Mouse (Mus musculus) forebrain, embryonic 11.5 days (tissue): Measurements from ENCODE around the gene Prnd. TPM values are rescaled to one million over a fixed set of nuclear protein-coding genes. Genes with fewer than 3 reads are reported as not detected.
A peak's percentile ranks its signal among the peaks of the same experiment; 100 is the strongest.

ENCODE experiments used
- ATAC-seq: fragments of 200-750 bp; cut with Nextera tagmentation; replicated peaks from 2 replicates; pipeline ENCODE4 v1.8.0; 2017; ENCODE audit warnings: moderate TSS enrichment; ENCODE audit not compliant: low FRiP score
- DNase-seq: peaks from one replicate; pipeline ENCODE4 v3.0.0-alpha.2; 2017; ENCODE audit warnings: low spot score
- H3K27ac ChIP-seq: fragments of 300-500 bp; sonication (generic); 2 replicates; pipeline ENCODE4 v1.5.1; 2014; ENCODE audit warnings: low read depth, low read length
- H3K27me3 ChIP-seq: fragments of 300-500 bp; sonication (generic); 2 replicates; pipeline ENCODE4 v1.6.1; 2014; ENCODE audit warnings: mild to moderate bottlenecking, low read length, mixed read lengths; ENCODE audit not compliant: control insufficient read depth, insufficient read depth
- H3K36me3 ChIP-seq: fragments of 300-500 bp; sonication (generic); 2 replicates; pipeline ENCODE4 v1.6.1; 2014; ENCODE audit warnings: mild to moderate bottlenecking, low read length, moderate library complexity, mixed read lengths; ENCODE audit not compliant: control insufficient read depth, insufficient read depth
- H3K4me1 ChIP-seq: fragments of 300-500 bp; sonication (generic); replicated peaks from 2 replicates; pipeline ENCODE4 v1.6.1; 2014; ENCODE audit warnings: low read length, mixed read lengths; ENCODE audit not compliant: control insufficient read depth, insufficient read depth
- H3K4me2 ChIP-seq: fragments of 300-500 bp; sonication (generic); 2 replicates; pipeline ENCODE4 v1.6.1; 2014; ENCODE audit warnings: low read depth, mild to moderate bottlenecking, low read length, moderate library complexity, mixed read lengths; ENCODE audit not compliant: severe bottlenecking
- H3K4me3 ChIP-seq: fragments of 300-500 bp; sonication (generic); 2 replicates; pipeline ENCODE4 v1.5.1; 2014; ENCODE audit warnings: low read depth, low read length
- H3K9ac ChIP-seq: fragments of 300-500 bp; sonication (generic); 2 replicates; pipeline ENCODE4 v1.6.1; 2014; ENCODE audit warnings: low read length
- H3K9me3 ChIP-seq: fragments of 300-500 bp; sonication (generic); 2 replicates; pipeline ENCODE4 v1.6.1; 2016; ENCODE audit warnings: low read length, mixed read lengths; ENCODE audit not compliant: control insufficient read depth
- WGBS: fragments of 180-500 bp; shearing (Covaris S2); extraction: QIAGEN DNeasy Blood & Tissue Kit; methylation state at CpG from one replicate; pipeline ENCODE4 v1.1.7; 2014; 5-methylcytosine and 5-hydroxymethylcytosine counted together
- polyA plus RNA-seq: library from polyadenylated mRNA; unstranded; fragments of >200 nt; fragmentation: Nextera tagmentation; extraction: Ambion mirVana; gene quantifications from 2 replicates; pipeline ENCODE4 v1.2.1, GENCODE M21; 2014

Prnd gene
- polyA plus RNA-seq, 1 experiment from 2014 or later, result 5.0 TPM

GRCm38 (mm10) chr2:131946351-131946750 lies 4.3 kb upstream of the Prnd start:
- no peaks in the 10 kb centered on the region for H3K27me3 ChIP-seq
- no peak for ATAC-seq

GRCm38 (mm10) chr2:131948156-131948555 lies 2.5 kb upstream of the Prnd start:
- DNase-seq (no peak), ATAC-seq (no peak)
- no peak overlapping the region for H3K4me2 ChIP-seq
- H3K9ac ChIP-seq, result no peak overlapping the region
- no peaks in the 10 kb centered on the region for H3K36me3 ChIP-seq
- H3K27ac ChIP-seq, result no peak overlapping the region
- no peak overlapping the region for H3K4me3 ChIP-seq
- no peaks in the 10 kb centered on the region for H3K9me3 ChIP-seq
- H3K27me3 ChIP-seq, result peaks cover 6% of the 10 kb centered on the region
- 75% methylated on average over 3 of the region's 3 CpGs for WGBS
- H3K4me1 ChIP-seq, result no peaks in the 10 kb centered on the region

More at GRCm38 (mm10) chr2:131946351-131946750, 4.3 kb upstream of the Prnd start:
- Histone ChIP-seq H3K4me2 (no peak overlapping the region), H3K4me3 (no peak overlapping the region), H3K27ac (no peak overlapping the region), H3K4me1 (no peaks in the 10 kb centered on the region), H3K9me3 (no peaks in the 10 kb centered on the region), H3K36me3 (no peaks in the 10 kb centered on the region), H3K9ac (no peak overlapping the region)
- no peak for DNase-seq
- WGBS, result 93% methylated on average over 16 of the region's 16 CpGs

DNA sequence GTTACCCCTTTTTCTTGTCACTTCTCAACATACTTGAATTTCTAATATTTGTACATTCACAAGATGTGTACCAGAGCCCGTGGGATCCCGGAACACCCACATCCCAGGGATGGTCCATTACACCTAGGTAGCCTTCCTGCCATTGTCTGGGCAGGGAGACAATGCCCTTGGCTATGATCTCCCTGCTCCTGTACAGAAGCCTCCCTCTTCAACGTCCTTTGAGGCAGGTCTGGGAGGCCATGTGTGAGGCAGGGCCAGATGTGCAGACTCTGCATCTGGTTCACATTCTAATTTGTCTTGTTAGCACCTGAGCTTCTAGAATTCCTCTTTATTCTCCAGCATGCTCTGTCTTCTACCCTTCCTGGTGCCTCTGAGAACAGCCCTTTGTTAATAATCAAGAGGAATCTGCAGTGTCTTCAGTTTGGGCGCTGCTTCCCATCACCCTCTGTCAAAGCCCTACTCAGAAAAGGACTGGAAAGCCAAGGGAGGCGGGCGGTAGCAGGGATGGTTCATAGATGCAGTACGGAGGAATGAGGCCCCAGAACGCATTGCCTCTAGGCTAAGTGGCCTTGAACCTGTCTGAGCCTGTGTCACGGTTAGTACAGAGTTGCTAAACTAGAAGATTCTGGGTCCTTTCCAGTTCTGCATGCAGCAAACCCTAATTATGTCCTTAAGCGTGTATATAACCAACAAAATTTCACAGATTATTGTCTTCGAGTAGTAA lies 1.6 kb upstream of the Prnd start:
- no peak for ATAC-seq
- no peak overlapping the region for H3K27ac ChIP-seq
- H3K4me1 ChIP-seq, result no peaks in the 10 kb centered on the region
- no peak overlapping the region for H3K4me3 ChIP-seq
- WGBS, result 78% methylated on average over 11 of the region's 11 CpGs
- H3K4me2 ChIP-seq, result no peak overlapping the region
- peaks cover 13% of the 10 kb centered on the region for H3K27me3 ChIP-seq
- H3K9ac ChIP-seq, result no peak overlapping the region
- DNase-seq, result no peak
- no peaks in the 10 kb centered on the region for H3K36me3 ChIP-seq
- H3K9me3 ChIP-seq, result no peaks in the 10 kb centered on the region

GRCm38 (mm10) chr2:131949767-131950597 lies 679 bp upstream of the Prnd start:
- no peak overlapping the region for H3K4me2 ChIP-seq
- 49% methylated on average over 9 of the region's 9 CpGs for WGBS
- DNase-seq (no peak), ATAC-seq (no peak)
- peaks cover 16% of the 10 kb centered on the region for H3K27me3 ChIP-seq
- no peaks in the 10 kb centered on the region for H3K4me1 ChIP-seq
- H3K36me3 ChIP-seq, result no peaks in the 10 kb centered on the region
- H3K27ac ChIP-seq, result no peak overlapping the region
- H3K9ac ChIP-seq, result no peak overlapping the region
- H3K9me3 ChIP-seq, result no peaks in the 10 kb centered on the region
- H3K4me3 ChIP-seq, result no peak overlapping the region

DNA sequence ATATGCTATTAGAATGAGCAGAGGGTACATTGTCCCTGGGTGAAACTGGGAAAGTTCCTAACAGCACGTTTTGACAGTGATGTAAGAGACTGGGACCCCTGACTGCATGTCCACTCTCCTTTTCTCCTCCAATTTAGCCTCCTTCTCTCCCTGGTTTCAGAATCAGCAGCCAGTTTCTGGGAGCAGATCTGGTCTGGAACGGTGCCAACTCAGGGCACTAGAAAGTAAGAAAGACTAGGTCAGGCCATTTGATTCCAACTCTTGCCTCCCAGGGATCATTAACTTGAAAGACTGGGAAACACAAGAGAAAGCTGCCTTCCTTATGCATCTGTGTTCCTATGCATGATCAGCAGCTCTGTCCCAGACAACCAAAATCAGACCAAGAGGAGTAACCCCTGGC lies 1.8 kb downstream of the Prnd start:
- WGBS, result 67% methylated on average over 2 of the region's 2 CpGs
- DNase-seq (no peak), ATAC-seq (no peak)
- Histone ChIP-seq H3K4me2 (no peak overlapping the region), H3K4me1 (no peaks in the 10 kb centered on the region), H3K9ac (no peak overlapping the region), H3K27me3 (peaks cover 16% of the 10 kb centered on the region), H3K36me3 (no peaks in the 10 kb centered on the region), H3K9me3 (no peaks in the 10 kb centered on the region), H3K27ac (no peak overlapping the region), H3K4me3 (no peak overlapping the region)

- H3K27me3 ChIP-seq, result peaks cover 16% of the 10 kb centered on the region
- no peaks in the 10 kb centered on the region for H3K4me1 ChIP-seq
- H3K4me3 ChIP-seq, result no peak overlapping the region
- H3K9me3 ChIP-seq, result no peaks in the 10 kb centered on the region
- no peak overlapping the region for H3K9ac ChIP-seq
- ATAC-seq (no peak), DNase-seq (peak; percentile 59)
- H3K4me2 ChIP-seq, result 0 out of 2 replicates have a peak overlapping the region, but pooled peaks have one; percentile 5
- WGBS, result 24% methylated on average over 29 of the region's 29 CpGs
- H3K36me3 ChIP-seq, result no peaks in the 10 kb centered on the region
- H3K27ac ChIP-seq, result no peak overlapping the region
Observed at GRCm38 (mm10) chr2:131952961-131953538, 2.4 kb downstream of the Prnd start.

DNA sequence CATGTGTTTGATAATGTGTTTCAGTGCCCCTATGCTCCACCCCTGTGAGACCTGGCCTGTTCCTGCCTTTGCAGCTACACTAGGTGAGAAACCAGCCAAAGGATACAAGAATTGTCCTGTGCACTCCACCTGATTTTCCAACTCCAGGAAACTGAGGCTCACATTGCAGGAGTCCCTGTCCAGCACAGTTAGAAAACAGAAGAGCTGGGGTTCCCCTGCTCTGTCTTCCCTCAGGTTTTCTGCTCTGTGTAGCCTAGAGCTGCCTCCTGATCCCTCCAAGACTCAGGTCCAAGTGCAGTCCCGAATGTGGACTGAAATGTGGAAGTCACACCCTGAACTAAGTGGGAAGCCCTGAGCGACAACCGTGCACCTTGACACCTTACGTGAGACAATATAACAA lies 3.0 kb downstream of the Prnd start:
- no peak overlapping the region for H3K9ac ChIP-seq
- DNase-seq, result no peak
- H3K9me3 ChIP-seq, result no peaks in the 10 kb centered on the region
- peaks cover 16% of the 10 kb centered on the region for H3K27me3 ChIP-seq
- H3K4me1 ChIP-seq, result no peaks in the 10 kb centered on the region
- H3K36me3 ChIP-seq, result no peaks in the 10 kb centered on the region
- 90% methylated on average over 4 of the region's 4 CpGs for WGBS
- no peak overlapping the region for H3K27ac ChIP-seq
- no peak overlapping the region for H3K4me2 ChIP-seq
- H3K4me3 ChIP-seq, result no peak overlapping the region
- ATAC-seq, result no peak

- DNase-seq, result no peak
- Histone ChIP-seq H3K9ac (no peak overlapping the region), H3K36me3 (no peaks in the 10 kb centered on the region), H3K4me3 (peak overlapping the region; percentile 20), H3K27ac (no peak overlapping the region), H3K4me2 (peak overlapping the region; percentile 47), H3K9me3 (no peaks in the 10 kb centered on the region), H3K27me3 (peaks cover 16% of the 10 kb centered on the region), H3K4me1 (no peaks in the 10 kb centered on the region)
- ATAC-seq, result peak; percentile 49
- 62% methylated on average over 9 of the region's 9 CpGs for WGBS
Observed at GRCm38 (mm10) chr2:131954835-131955234, 4.2 kb downstream of the Prnd start.
